In genomic region chr3:105760063-105760462, GRCm38 (mm10) we compare ENCODE assay signal across 24 mouse cellular contexts. TPM values are rescaled to one million over a fixed set of nuclear protein-coding genes. Genes with fewer than 3 reads are reported as not detected.
"Had no signal": no experiment of that assay in that cellular context is flagged by ENCODE, and none has a peak within 500 bp of the region (broad histone marks: within the 10 kb centered on the region; RNA-seq: fewer than 3 reads in every experiment).

No protein-coding gene starts in this region.

- H3K36me3 ChIP-seq: liver, embryonic 13.5 days; lung, embryonic 15.5 days; midbrain, embryonic 10.5 days; neural tube, embryonic 13.5 days; neural tube, embryonic 15.5 days had no signal

- H3K4me3 ChIP-seq: liver, embryonic 13.5 days; liver, embryonic 15.5 days; lung, embryonic 15.5 days; midbrain, embryonic 10.5 days; myocyte; neural tube, embryonic 13.5 days; neural tube, embryonic 15.5 days had no signal

- H3K9ac ChIP-seq: liver, embryonic 13.5 days; liver, embryonic 15.5 days; liver, postnatal 0 days; lung, embryonic 15.5 days; neural tube, embryonic 13.5 days; neural tube, embryonic 15.5 days had no signal

- H3K9me3 ChIP-seq: liver, embryonic 13.5 days; liver, embryonic 15.5 days; lung, embryonic 15.5 days; midbrain, embryonic 10.5 days; neural tube, embryonic 13.5 days; neural tube, embryonic 15.5 days had no signal

- H3K4me2 ChIP-seq: liver, embryonic 13.5 days; liver, embryonic 15.5 days; lung, embryonic 15.5 days; neural tube, embryonic 13.5 days; neural tube, embryonic 15.5 days had no signal

- H3K4me1 ChIP-seq: neural tube, embryonic 13.5 days had no signal

- ATAC-seq: liver, postnatal 0 days; lung, postnatal 0 days; midbrain, embryonic 16.5 days had no signal

- DNase-seq: liver, embryonic 13.5 days; liver, postnatal 0 days; lung, adult 2 months; lung, postnatal 14 days; lung, postnatal 36 days; midbrain, embryonic 14.5 days; retina, postnatal 1 day; right cerebral cortex, adult 18-20 months; right cerebral cortex, postnatal 25 days; right cerebral cortex, postnatal 4 days; spleen, adult 18-20 months; thymus, adult 18-20 months; thymus, postnatal 14 days; thymus, postnatal 36 days had no signal

- H3K27ac ChIP-seq: liver, embryonic 13.5 days; lung, embryonic 15.5 days; macrophage; midbrain, embryonic 10.5 days; neural tube, embryonic 13.5 days; neural tube, embryonic 15.5 days had no signal

- H3K27me3 ChIP-seq: liver, embryonic 13.5 days; liver, embryonic 15.5 days; lung, embryonic 15.5 days; neural tube, embryonic 13.5 days; neural tube, embryonic 15.5 days had no signal

RNA-seq across cellular contexts. Expression of gene Inka2, which starts 55.7 kb away (rescaled TPM):
- total RNA-seq: megakaryocyte progenitor cell, adult 5-6 weeks had no signal
